Mouse (Mus musculus): Measurements from ENCODE around the gene H2-Aa.
"Not testable (repeated sequence)": the region's sequence is repeated elsewhere in the genome, so short reads cannot be mapped to it uniquely, and the experiment has no call there.

The H2-Aa gene

DNA sequence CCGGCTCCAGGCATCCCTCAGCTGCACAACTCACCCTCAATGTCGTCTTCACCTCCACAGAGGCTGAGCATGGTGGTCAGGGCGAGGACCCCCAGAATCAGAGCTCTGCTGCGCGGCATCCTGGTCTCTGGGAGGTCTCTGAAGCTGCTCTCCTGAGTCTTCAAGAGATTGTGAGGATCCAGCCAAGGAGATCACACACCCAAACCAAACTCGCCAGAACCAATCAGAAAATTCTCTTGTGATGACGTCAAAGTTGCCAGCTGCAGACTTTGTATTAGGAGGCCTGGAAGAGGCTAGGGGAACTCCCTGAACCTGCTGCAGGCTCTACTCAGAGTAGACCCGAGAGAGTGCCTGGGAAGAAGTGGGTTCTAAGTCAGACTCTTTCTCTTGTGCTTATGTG lies at the start of gene H2-Aa:
Gene H2-Aa (minus strand): TSS at position 176 of the 400 bp plus-strand sequence.
- peak; percentile 95 for DNase-seq (ENCODE audit: low spot score)

DNA sequence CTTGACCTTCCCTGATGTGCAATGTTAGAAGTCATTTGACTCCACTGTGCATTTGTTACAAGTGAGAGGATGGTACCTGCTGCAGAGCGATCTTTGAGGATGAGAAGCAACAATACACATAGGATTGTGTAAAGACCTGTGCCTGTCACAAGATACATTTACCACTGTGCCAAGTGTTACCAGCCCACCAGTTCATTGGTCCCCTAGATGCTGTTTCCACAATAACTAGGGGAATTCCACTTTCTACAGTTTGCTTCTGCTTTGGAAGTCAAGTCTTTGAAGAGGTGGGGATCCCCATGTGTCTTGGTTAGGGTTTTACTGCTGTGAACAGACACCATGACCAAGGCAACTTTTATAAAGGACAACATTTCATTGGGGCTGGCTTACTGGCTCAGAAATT lies 43.6 kb upstream of the H2-Aa start:
- DNase-seq (ENCODE audit: low spot score), result no peak

GRCm38 (mm10) chr17:34329807-34330206 lies 42.2 kb upstream of the H2-Aa start:
- DNase-seq (ENCODE audit: low spot score), result no peak

DNA sequence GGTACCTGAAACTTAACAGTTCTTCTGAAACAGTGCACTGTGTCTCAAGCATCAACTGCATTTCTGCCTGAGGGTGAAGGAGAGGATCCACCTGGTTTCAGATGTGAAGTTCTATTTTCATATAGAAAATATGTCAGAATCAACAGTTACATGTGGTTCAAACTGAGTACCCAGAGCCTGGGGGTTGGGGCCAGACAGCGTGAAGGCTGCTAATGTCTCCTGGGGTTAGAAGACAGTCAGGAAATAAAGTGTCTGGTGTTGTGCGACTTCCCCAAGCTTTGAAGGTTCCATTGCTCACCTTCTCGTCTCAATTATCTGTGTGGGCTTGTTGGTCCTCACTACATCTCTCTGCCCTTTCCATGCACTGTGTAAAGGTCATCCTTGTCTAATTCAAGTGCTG lies 38.8 kb upstream of the H2-Aa start:
- no peak for DNase-seq (ENCODE audit: low spot score)

DNA sequence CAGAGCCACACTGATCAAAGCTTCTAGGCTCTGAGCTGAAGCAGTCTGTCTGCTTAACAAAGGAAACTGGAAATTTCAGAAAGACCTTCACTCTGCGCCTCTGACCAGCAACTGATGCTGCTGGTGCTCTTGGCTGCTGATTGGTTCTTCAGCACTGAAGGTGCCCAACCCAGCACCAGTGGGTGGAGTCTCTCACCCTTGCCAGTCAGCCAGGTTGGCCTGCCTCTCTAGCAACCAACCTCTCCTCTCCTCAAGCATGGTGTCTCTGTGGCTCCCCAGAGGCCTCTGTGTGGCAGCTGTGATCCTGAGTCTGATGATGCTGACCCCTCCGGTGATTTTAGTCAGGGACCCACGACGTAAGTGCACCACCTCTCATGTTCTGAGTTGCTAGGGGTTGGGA lies 37.8 kb upstream of the H2-Aa start, which contains the start of gene H2-Eb2:
Gene H2-Eb2 (plus strand): TSS at position 230 of the 400 bp plus-strand sequence.
- DNase-seq (ENCODE audit: low spot score), result peak; percentile 33

- DNase-seq (ENCODE audit: low spot score), result no peak
These were observed 29.7 kb upstream of the H2-Aa start for GRCm38 (mm10) chr17:34317275-34317674.

DNA sequence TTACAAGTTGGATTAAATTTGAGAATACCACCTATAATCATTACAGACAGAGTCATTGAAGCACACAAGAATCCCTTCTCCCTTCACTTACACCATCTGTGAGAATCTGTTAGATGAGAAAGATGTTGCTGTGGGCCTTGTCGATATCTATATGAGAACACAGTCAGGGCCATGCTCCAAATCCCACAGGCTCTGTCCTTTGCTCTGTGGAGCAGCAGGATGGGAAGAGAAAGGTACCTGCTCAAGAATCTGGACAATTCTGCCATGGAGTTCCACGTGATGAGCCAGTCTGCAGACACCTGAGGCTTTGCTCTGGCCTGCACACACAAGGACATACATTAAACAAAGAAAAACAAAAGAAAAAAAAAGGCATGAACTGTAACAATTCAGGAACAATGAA lies 29.1 kb upstream of the H2-Aa start:
- no peak for DNase-seq (ENCODE audit: low spot score)

DNA sequence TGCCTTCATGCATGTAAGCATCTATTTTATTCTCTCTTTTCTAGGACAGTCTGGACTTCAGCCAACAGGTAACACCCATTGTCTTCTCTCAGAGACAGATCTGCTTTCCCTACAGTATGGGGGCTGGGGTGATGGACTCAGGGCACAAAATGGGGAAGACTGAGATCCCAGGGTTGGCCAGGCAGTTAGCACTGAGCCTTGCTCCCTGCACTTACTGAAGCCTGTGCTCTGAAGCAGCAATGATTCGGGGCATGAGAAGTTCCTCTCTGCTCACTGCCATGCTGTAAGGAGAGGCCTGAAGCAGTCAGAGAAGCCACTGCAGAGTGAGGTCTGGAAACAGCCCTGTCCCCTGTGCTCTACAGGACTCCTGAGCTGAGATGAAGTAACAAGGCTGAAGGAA lies 27.9 kb upstream of the H2-Aa start:
- DNase-seq (ENCODE audit: low spot score), result no peak

- DNase-seq (ENCODE audit: low spot score), result no peak
These were observed 26.7 kb upstream of the H2-Aa start for GRCm38 (mm10) chr17:34314286-34314685.

DNA sequence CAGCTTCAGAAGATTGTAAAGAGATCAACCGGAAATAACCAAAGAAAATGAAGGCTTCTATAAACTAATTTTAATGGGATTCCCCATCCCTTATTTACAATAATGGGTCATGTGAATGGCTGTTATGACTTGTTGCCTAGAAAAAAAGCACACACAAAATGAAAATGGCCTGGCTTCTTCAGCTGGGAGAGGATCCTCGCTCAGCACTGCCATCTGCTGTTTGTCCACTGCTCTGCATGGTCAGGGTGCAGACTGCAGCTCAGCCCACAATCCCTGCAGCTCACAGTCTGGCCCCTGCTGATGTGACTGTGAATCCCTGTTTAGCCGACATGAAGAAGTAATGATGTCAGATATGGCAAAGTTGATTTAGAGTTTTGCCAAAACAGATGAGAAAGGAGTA lies 25.8 kb upstream of the H2-Aa start:
- peak; percentile 79 for DNase-seq (ENCODE audit: low spot score)

GRCm38 (mm10) chr17:34312185-34312584 lies 24.6 kb upstream of the H2-Aa start:
- no peak for DNase-seq (ENCODE audit: low spot score)

GRCm38 (mm10) chr17:34310526-34310925 lies 22.9 kb upstream of the H2-Aa start:
- DNase-seq (ENCODE audit: low spot score), result not testable (repeated sequence)

DNA sequence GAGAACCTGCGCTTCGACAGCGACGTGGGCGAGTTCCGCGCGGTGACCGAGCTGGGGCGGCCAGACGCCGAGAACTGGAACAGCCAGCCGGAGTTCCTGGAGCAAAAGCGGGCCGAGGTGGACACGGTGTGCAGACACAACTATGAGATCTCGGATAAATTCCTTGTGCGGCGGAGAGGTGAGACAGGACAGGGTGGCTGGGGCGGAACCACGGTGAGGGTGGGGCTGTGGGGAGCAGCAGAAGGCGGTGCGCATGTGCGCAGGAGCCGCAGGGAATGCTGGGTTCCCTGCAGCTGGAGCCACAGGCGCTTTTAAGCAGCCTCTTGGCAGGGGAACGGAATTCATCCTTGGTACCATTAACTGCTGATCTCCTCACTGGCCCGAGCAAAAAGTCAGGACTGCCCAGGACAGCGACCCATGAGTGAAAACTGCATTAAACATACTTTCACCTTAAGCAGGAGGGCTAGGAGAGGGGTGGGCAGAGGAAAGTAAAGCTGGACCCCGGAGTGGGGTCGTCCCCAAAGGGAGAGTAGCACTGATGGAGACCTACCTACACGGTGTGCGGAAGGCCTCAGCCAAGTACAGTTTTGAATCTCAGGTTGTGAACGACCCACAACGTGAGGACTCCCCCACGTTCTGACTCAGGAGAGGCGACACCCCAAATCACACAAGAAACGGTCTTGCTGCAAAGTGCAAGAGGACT lies 22.2 kb upstream of the H2-Aa start:
- peak; percentile 73 for DNase-seq (ENCODE audit: low spot score)

DNA sequence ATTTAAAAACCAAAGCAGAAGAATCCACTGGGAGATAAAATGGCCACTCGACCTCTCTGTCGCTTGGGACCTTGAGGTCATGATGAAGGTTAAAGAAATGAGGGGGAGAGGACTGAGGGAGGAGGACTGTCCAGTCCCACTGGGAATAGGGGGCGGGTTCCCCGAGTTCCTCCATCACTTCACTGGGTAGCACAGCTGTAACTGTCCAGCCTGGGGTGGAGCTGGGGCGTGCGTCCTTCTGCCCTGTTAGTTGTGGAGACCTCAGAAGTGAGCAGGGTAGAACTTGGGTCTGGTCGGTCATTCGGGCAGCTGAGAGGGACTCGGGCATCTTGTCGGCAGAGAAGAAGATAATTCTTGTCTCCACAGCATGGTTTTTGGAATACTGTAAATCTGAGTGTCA lies 21.6 kb upstream of the H2-Aa start:
- no peak for DNase-seq (ENCODE audit: low spot score)

DNA sequence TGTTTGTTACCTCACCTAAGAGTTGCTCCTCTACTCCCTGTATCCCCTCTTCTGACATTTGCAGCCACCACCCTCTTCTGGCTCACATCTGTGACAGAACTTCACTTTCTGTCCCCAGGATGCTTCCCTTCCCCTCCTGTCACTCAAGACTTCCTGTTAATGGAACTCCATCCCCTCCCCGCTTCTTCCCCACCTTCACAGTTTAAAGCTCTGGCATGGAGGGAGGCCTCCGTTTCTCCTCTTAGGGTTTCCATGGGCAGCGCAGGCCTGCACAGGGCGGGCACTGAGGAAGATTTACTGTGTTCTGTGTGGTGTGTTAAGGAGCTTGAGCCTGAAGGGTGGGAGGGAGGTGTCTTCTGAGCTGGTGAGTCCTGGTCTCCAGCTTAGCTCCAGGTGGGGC lies 20.5 kb upstream of the H2-Aa start:
- DNase-seq (ENCODE audit: low spot score), result no peak

GRCm38 (mm10) chr17:34307216-34307615 lies 19.6 kb upstream of the H2-Aa start:
- DNase-seq (ENCODE audit: low spot score), result no peak

DNA sequence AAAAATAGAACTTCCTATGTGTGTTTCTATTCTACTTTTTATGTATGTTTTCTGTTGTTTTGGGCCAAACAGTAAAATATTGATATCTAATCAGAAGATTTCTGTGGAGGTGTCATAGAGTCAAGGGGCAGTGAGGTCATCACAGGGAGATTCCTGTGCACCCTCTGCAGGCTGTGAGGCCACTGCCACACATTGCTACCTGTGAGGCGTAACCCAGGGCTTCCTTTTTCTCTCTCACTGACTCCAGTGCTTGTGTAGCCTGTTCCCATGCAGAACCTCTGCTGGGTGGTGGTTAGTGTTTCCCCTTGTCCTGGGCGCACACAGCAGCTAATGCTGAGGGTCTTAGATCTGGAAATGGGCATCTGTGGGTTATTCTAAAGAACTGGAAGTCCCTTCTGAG lies 18.8 kb upstream of the H2-Aa start:
- DNase-seq (ENCODE audit: low spot score), result no peak

- peak; percentile 95 for DNase-seq (ENCODE audit: low spot score)
These were observed 17.9 kb upstream of the H2-Aa start, which contains the start of gene H2-Eb1 for GRCm38 (mm10) chr17:34305380-34306030. Gene H2-Eb1 (plus strand): TSS chr17:34305867.

- DNase-seq (ENCODE audit: low spot score), result peak; percentile 95
These were observed 17.1 kb upstream of the H2-Aa start for GRCm38 (mm10) chr17:34304751-34305150.

GRCm38 (mm10) chr17:34303789-34304188 lies 16.2 kb upstream of the H2-Aa start:
- no peak for DNase-seq (ENCODE audit: low spot score)

DNA sequence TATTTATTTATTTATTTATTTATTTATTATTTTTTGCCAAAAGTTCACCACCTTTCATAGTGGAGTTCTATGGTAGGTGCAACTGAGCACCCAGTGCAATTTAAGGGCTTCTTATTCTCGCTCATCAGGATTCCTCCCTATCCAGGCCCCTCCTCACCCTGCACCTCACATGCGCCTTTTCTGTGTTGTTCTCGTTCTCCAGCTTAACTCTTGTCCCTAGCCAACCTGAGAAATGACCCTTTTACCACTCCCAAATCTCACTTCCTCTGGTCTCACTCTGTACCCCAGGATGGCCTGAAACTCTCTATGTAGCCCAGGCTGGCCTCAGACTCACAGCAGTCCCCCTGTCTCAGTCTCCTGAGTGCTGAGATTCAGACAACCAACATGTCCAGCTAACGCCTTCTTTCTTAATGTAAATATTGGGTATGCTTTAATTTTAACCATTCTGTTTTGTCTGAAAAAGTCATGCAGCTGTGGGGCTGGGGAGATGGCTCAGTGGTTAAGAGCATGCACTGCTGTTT lies 14.1 kb upstream of the H2-Aa start:
- DNase-seq (ENCODE audit: low spot score), result no peak

DNA sequence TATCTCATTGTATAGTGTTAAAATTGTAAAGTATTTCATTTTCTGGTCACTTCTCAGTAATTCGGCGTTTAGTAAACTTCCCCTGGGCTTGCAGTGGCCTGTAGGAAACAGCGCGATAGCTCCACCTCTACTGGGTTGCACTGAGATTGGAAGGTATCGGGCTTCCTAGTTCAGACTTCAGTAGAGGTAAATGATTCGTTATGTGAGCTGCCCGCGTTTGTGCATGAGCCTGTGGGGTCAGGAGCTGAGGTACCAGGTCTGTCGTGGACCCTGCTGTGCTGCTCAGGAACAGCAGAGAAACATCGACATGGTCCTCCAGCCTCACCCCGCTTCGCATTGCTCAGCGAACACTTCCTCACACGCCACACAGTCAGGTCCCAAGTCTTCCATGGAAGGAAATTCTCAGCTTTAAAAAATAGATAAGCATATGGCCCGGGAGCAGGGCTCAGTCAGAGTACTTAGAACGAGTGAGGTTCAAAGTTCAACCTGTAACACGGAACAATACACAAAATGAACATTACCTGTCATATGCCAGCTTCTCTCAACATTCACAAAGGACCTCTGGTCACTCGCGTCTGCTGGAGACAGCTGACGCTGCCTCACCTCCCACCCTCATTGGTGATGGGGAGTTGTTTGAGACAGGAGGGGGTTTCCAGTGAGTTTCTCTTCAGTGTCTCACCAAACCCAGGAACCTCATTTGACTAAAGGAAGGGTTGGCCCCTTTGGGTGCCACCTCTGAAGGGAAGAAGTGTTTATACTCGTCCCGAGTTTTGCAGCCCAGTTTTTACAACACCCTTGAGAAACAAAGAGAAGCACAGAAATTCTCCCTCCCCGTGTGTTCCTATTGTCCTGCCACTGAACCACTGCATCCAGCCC lies 13.3 kb upstream of the H2-Aa start:
- DNase-seq (ENCODE audit: low spot score), result peak; percentile 63
